Mouse (Mus musculus) spleen, adult 2 months (tissue): ENCODE measurements around the gene Cyb5d2.

ENCODE experiments used
- CTCF ChIP-seq: fragments of 200-500 bp; IDR thresholded peaks from 2 replicates; pipeline ENCODE4 v1.5.1; 2011; ENCODE audit warnings: mild to moderate bottlenecking, inconsistent platforms; ENCODE audit not compliant: insufficient read depth, insufficient read length, insufficient replicate concordance; ENCODE audit errors: extremely low read depth
- POLR2A ChIP-seq: fragments of 200-500 bp; IDR thresholded peaks from 2 replicates; pipeline ENCODE4 v1.6.1; 2011; ENCODE audit warnings: low read depth, low read length, inconsistent platforms

- TF ChIP-seq POLR2A (no peak), CTCF (no peak)
Measured at GRCm38 (mm10) chr11:72813687-72814086, 17.7 kb upstream of the Cyb5d2 start.
